Mouse (Mus musculus): ENCODE results near the gene Mbtps1.

GRCm38 (mm10) chr8:119545791-119546190 is 12.7 kb downstream of the Mbtps1 start:
- no peak for TF ChIP-seq POLR2A (IDR thresholded peaks at IDR 0.05; ENCODE audit: insufficient read depth, low read depth, low read length)
- no peak for TF ChIP-seq EP300 (IDR thresholded peaks at IDR 0.05; ENCODE audit: insufficient read depth, low read depth, low read length)
- no peak for TF ChIP-seq CTCF (IDR thresholded peaks at IDR 0.05)

All from heart, adult 2 months (tissue).